Mouse (Mus musculus) left cerebral cortex, postnatal 25 days (tissue): ENCODE data around the gene Nbas. TPM values are rescaled to one million over a fixed set of nuclear protein-coding genes. Genes with fewer than 3 reads are reported as not detected.

Source experiments
- DNase-seq, 2 experiments: peaks; one replicate each; pipeline ENCODE4 v3.0.0; 2022; ENCODE audit warnings: low spot score in 2 of 2, mixed read lengths in 1 of 2
- intact Hi-C: fragments of 180-260 bp; cut with DNase I; formaldehyde crosslinking; loops from one replicate; pipeline ENCODE4 v1.15.1; 2025
- total RNA-seq, 2 experiments: library from RNA; stranded (reverse); gene quantifications; 2 replicates each; pipeline ENCODE4 v1.2.3; 2021

The Nbas gene
- total RNA-seq, 2 experiments from 2014 or later = 28.3 to 30.8 TPM

GRCm38 (mm10) chr12:13594746-13595469 lies 326.0 kb downstream of the Nbas start:
- peak in 1 of 2 experiments; percentile 59 for DNase-seq
- intact Hi-C loops = loop anchor here (5.0 kb wide), 1 partner anchor 557 kb away; the partner anchor contains the start of gene Fam84a

- DNase-seq = peak in 1 of 2 experiments; percentile 32
- intact Hi-C loops = loop anchor here (5.0 kb wide), 1 partner anchor 555 kb away; the partner anchor contains the start of gene Fam84a
Observed at GRCm38 (mm10) chr12:13597026-13597425, 328.1 kb downstream of the Nbas start.

- intact Hi-C loops = loop anchor here (2.0 to 5.0 kb wide), 2 partner anchors 340 to 554 kb away; partner anchors contain the start of gene Fam84a
Observed at GRCm38 (mm10) chr12:13598545-13598944, 329.6 kb downstream of the Nbas start.

DNA sequence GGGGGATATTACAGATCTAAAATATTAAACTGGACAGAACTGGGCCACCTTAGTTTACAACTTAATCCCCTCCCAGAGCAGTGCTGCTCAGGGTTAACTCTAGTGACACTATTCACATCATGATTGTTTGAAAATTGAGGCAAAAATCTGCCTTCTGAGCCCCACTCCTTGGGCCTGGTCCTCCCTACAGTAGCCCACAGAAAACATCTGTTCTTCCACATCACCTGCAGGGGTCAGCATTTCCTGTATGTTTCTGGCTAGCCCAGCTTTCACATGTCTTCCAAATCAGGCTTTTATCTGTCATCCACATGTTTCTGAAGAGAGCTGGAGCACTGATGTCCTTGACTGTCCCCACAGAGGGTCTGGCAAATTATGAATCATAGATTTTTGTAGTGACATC lies 333.5 kb downstream of the Nbas start:
- intact Hi-C loops = loop anchor here (5.0 to 10.0 kb wide), 3 partner anchors 712 to 1905 kb away; no protein-coding TSS in a partner anchor
- peak in 1 of 2 experiments; percentile 43 for DNase-seq

More at GRCm38 (mm10) chr12:13598545-13598944, 329.6 kb downstream of the Nbas start:
- peak; percentile 74 to 95 for DNase-seq

DNA sequence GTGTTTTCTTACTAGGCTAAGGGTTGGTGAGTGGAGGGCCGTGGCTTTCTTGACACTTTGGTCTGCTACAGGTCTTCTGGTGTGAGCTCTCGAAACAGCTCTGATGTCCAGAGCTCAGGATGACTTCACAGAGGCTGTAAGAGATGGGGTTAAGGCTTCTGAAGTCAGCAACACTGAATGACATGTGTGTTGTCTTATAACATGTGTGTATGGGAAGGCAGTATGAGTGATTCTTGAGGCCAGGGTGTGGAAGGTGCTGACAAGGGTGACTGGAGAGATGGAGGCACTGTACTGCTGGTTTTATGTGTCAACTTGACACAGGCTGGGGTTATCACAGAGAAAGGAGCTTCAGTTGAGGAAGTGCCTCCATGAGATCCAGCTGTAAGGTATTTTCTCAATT lies 338.1 kb downstream of the Nbas start:
- DNase-seq = no peak
- intact Hi-C loops = loop anchor here (10.0 kb wide), 2 partner anchors 708 to 1828 kb away; no protein-coding TSS in a partner anchor

DNA sequence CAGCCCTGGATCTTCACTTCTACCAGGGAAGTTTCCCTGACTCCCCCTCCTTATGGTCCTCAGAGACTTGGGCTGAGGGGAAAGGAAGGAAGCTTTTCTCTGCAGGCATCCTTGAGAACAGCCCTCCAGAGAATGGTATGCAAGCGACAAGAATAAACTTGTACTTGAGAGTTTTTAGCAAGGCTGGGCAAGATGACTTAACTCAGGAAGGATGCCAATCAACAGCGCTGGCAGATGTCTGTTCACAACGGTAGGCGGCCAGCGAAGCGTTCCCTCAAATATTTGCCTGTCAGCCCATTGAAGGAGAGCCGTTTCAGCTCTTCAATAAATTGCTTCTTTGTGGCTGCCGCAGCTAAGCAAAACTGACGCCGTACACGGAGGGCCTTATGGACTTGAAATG lies 340.1 kb downstream of the Nbas start:
- intact Hi-C loops = loop anchor here (10.0 kb wide), 2 partner anchors 706 to 1826 kb away; no protein-coding TSS in a partner anchor
- peak in 1 of 2 experiments; percentile 54 for DNase-seq

- DNase-seq = no peak
- intact Hi-C loops = no loop called here
Observed at GRCm38 (mm10) chr12:13613041-13613440, 344.1 kb downstream of the Nbas start.

- no peak for DNase-seq
- intact Hi-C loops = no loop called here
Observed at GRCm38 (mm10) chr12:13615661-13616060, 346.7 kb downstream of the Nbas start.

DNA sequence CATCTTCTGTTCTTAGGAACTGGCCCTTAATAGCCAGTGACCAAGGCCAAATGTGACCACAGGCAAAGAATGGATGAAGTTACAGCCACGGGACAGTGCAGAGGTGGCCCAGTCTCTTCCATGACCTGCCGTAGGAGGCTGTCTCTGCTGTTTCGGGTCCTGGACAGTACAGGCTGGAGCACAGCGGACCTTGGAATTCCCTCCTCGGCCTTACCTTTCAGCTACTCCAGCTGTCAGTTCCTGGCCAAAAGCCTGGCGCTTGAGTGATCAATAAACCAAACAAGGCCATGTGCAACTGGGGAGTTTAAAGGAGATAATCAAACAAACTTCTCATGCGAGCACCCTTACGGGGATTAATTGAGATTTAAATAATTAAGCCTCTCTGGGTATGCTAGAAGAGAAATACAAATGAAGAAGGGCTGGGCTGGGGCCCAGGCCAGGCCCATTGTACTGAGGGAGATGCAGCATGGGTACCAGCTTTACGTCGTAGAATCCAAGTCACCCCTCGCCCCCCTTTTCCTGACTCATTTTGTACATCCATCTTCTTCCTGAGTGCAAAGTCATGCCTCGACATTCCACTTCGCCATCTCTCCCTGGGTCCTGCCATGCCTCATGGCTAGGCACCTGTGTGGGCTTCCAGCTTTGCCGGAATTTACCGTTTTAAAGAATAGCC lies 353.4 kb downstream of the Nbas start:
- intact Hi-C loops = no loop called here
- DNase-seq = no peak

DNA sequence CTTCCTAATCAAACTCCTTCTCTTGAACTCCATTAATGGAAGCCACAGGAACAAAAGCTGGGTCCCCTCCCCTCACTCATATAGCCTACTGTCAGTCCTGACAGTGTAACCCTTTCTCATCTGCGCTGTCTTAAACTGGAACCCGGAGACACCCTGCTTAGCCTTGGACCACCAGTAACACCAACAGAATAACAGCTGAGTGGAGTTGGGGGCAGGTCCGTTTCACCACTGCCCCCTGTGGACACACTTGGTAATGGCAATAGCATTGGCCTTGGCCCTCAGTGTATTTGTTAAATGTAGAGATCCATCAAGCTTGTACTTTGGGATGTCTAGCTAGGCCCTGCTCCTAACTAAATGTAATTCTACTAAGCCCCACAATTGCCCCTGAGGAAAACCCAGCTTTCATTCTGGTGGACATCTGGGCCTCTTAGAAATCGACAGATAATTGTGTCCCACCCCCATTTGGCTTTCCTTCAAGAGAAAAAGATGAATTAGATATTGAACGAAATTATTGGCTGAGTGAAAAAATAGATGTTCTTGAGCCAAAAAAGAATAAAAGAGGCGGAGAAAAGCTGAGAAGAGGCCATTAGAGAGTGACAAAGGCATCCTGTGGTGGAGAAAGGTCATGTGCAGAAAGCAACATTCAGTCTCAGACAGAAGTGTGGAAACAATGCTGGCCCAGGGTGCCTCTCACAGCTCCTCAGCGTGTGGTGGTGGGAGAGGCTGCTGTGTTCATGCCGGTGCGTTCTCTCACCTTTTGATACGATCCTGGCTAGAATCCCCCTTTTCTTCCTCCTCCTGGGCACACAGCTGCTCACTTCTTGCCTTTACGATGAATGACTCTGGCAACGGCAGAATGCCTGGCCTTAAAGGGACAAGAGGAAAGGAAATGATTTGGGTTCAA lies 358.1 kb downstream of the Nbas start:
- no peak for DNase-seq
- intact Hi-C loops = no loop called here

Other genes starting within 250 kb of the Nbas start
- 100 to 1,000 TPM; 129 to 134 TPM for gene Ddx1, start 19.9 kb upstream of the Nbas start, total RNA-seq